Mouse (Mus musculus) left cerebral cortex, adult 2 months (tissue): ENCODE data around the gene Aire. TPM values are rescaled to one million over a fixed set of nuclear protein-coding genes. Genes with fewer than 3 reads are reported as not detected.
A peak's percentile ranks its signal among the peaks of the same experiment; 100 is the strongest.

ENCODE experiments used
- DNase-seq, 2 experiments: peaks; one replicate each; pipeline ENCODE4 v3.0.0; 2021 to 2022; ENCODE audit warnings: low spot score in 2 of 2, mixed read lengths in 1 of 2; ENCODE audit errors: extremely low spot score in 1 of 2
- H3K27ac ChIP-seq: fragments of 200-600 bp; 2 replicates; pipeline ENCODE4 v1.8.1; 2022
- H3K4me3 ChIP-seq: fragments of 200-600 bp; 2 replicates; pipeline ENCODE4 v1.8.1; 2022
- CTCF ChIP-seq: fragments of 200-600 bp; IDR thresholded peaks from 2 replicates; pipeline ENCODE4 v1.8.1; 2022; ENCODE audit warnings: antibody characterized with exemption, mild to moderate bottlenecking, moderate library complexity
- intact Hi-C: fragments of 180-260 bp; cut with DNase I; formaldehyde crosslinking; loops from one replicate; pipeline ENCODE4 v1.15.1; 2025
- long read RNA-seq, 2 experiments: library from polyadenylated mRNA; stranded (forward); transcript quantifications; one replicate each; pipeline ENCODE4 v2.0.0; 2021; ENCODE audit warnings: borderline mapping rate in 2 of 2
- total RNA-seq, 2 experiments: library from RNA; stranded (reverse); gene quantifications; 2 replicates each; pipeline ENCODE4 v1.2.3; 2021

The Aire gene
- under 1 TPM in 1 of 2 experiments, not detected in 1; 0.56 TPM for total RNA-seq
- long read RNA-seq, experiment 1 = 0 reads
- long read RNA-seq, experiment 2 = 0 reads

- Histone ChIP-seq H3K4me3 (no peak within 1 kb of the TSS), H3K27ac (no peak within 1 kb of the TSS)
- DNase-seq = peak; percentile 38 to 58
- TF ChIP-seq CTCF = peak; percentile 89
- intact Hi-C loops = no loop called here
Measured at GRCm38 (mm10) chr10:78043406-78043836, at the start of gene Aire. TSS of gene Aire (minus strand) at chr10:78043610.

- H3K27ac ChIP-seq = no peak overlapping the region
- no peak for DNase-seq
- TF ChIP-seq CTCF = no peak
- intact Hi-C loops = no loop called here
- H3K4me3 ChIP-seq = no peak overlapping the region
Measured at GRCm38 (mm10) chr10:78092725-78093029, 49.3 kb upstream of the Aire start.

- Histone ChIP-seq H3K4me3 (no peak overlapping the region), H3K27ac (no peak overlapping the region)
- intact Hi-C loops = no loop called here
- no peak for DNase-seq
- TF ChIP-seq CTCF = no peak
Measured at GRCm38 (mm10) chr10:78091865-78092724, 48.7 kb upstream of the Aire start.

- Histone ChIP-seq H3K27ac (no peak overlapping the region), H3K4me3 (no peak overlapping the region)
- intact Hi-C loops = no loop called here
- no peak for DNase-seq
- TF ChIP-seq CTCF = no peak
Measured at GRCm38 (mm10) chr10:78090706-78091491, 47.5 kb upstream of the Aire start.

GRCm38 (mm10) chr10:78090246-78090645 is 46.8 kb upstream of the Aire start:
- DNase-seq = no peak
- no peak overlapping the region for H3K4me3 ChIP-seq
- H3K27ac ChIP-seq = no peak overlapping the region
- TF ChIP-seq CTCF = no peak
- intact Hi-C loops = no loop called here

- DNase-seq = no peak
- no peak for TF ChIP-seq CTCF
- no peak overlapping the region for H3K27ac ChIP-seq
- no peak overlapping the region for H3K4me3 ChIP-seq
- intact Hi-C loops = no loop called here
Measured at GRCm38 (mm10) chr10:78087101-78087511, 43.7 kb upstream of the Aire start.

GRCm38 (mm10) chr10:78086444-78087061 is 43.1 kb upstream of the Aire start:
- intact Hi-C loops = no loop called here
- DNase-seq = no peak
- H3K4me3 ChIP-seq = no peak overlapping the region
- no peak for TF ChIP-seq CTCF
- H3K27ac ChIP-seq = no peak overlapping the region

- intact Hi-C loops = no loop called here
- no peak for DNase-seq
- Histone ChIP-seq H3K27ac (no peak overlapping the region), H3K4me3 (no peak overlapping the region)
- no peak for TF ChIP-seq CTCF
Measured at GRCm38 (mm10) chr10:78085711-78086110, 42.3 kb upstream of the Aire start.

- no peak for TF ChIP-seq CTCF
- no peak overlapping the region for H3K27ac ChIP-seq
- intact Hi-C loops = no loop called here
- H3K4me3 ChIP-seq = no peak overlapping the region
- DNase-seq = no peak
Measured at GRCm38 (mm10) chr10:78084073-78084472, 40.7 kb upstream of the Aire start.

- H3K27ac ChIP-seq = no peak overlapping the region
- DNase-seq = no peak
- intact Hi-C loops = no loop called here
- no peak overlapping the region for H3K4me3 ChIP-seq
- TF ChIP-seq CTCF = no peak
Measured at GRCm38 (mm10) chr10:78079955-78080591, 36.7 kb upstream of the Aire start.

- intact Hi-C loops = no loop called here
- H3K27ac ChIP-seq = no peak overlapping the region
- H3K4me3 ChIP-seq = no peak overlapping the region
- no peak for TF ChIP-seq CTCF
- DNase-seq = no peak
Measured at GRCm38 (mm10) chr10:78078276-78078675, 34.9 kb upstream of the Aire start.
